Mouse (Mus musculus) heart, embryonic 16.5 days (tissue): ENCODE results near the gene Mfsd6. TPM values are rescaled to one million over a fixed set of nuclear protein-coding genes. Genes with fewer than 3 reads are reported as not detected.

Experiments used
- polyA plus RNA-seq: library from polyadenylated mRNA; unstranded; fragments of >200 nt; fragmentation: Nextera tagmentation; extraction: Ambion mirVana; gene quantifications from 2 replicates; pipeline ENCODE4 v1.2.1, GENCODE M21; 2015

The Mfsd6 gene
- polyA plus RNA-seq, 1 experiment from 2014 or later: 3.1 TPM

Other genes with a start within 250 kb of the Mfsd6 start
- gene Nab1, start 226.8 kb downstream of the Mfsd6 start, polyA plus RNA-seq: 15.9 and 16.0 TPM in 2 replicates
- 4.7 and 5.7 TPM in 2 replicates for gene Nemp2, start 96.8 kb downstream of the Mfsd6 start, polyA plus RNA-seq
- gene Inpp1, start 90.2 kb upstream of the Mfsd6 start, polyA plus RNA-seq: 17.5 and 18.6 TPM in 2 replicates
- gene Hibch, start 117.5 kb upstream of the Mfsd6 start, polyA plus RNA-seq: 34.8 and 35.5 TPM in 2 replicates